14 mouse cellular contexts compared by ENCODE assay signal in the genomic region with DNA sequence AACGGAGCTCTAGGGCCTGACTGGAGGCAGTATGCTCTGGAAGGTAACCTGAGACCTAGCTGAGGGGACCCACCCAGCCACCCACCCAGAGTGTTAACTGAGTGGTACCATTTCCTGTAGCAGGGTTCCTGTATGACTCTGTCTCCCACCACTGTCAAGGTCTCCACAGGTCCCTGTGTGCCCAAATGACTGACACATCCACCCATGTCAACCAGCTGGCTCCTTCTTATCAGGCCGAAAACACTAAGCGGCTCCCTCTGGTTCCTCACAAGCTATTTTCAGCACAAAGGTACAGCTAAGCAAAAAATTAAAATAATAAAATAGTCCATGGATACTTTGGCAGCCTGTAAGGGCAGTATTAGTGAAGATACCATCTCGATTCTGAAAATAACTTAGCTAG. TPM values are rescaled to one million over a fixed set of nuclear protein-coding genes. Genes with fewer than 3 reads are reported as not detected.
A peak's percentile ranks its signal among the peaks of the same experiment; 100 is the strongest.
DNase-seq lines count a peak whose midpoint lies in the region; ATAC-seq and TF ChIP-seq lines count a peak whose summit lies in the region.
"Had no signal": no experiment of that assay in that cellular context is flagged by ENCODE, and none has a peak within 500 bp of the region (broad histone marks: within the 10 kb centered on the region; RNA-seq: fewer than 3 reads in every experiment).

No protein-coding gene starts in this region.

- no peak overlapping the region for H3K4me3 ChIP-seq in heart, embryonic 13.5 days
- H3K4me3 ChIP-seq in heart, embryonic 10.5 days, result no peak overlapping the region
- no peak overlapping the region for H3K4me3 ChIP-seq in lung, postnatal 0 days (ENCODE audit: low read depth, low read length)
- H3K4me3 ChIP-seq in hindbrain, postnatal 0 days (ENCODE audit: low read length), result no peak overlapping the region

- no peak overlapping the region for H3K9ac ChIP-seq in heart, embryonic 13.5 days
- no peak overlapping the region for H3K9ac ChIP-seq in lung, postnatal 0 days (replicated peaks; ENCODE audit: low read depth)
- H3K9ac ChIP-seq in hindbrain, postnatal 0 days (replicated peaks; ENCODE audit: low read length), result no peak overlapping the region

- peaks cover 24% of the 10 kb centered on the region for H3K4me1 ChIP-seq in heart, embryonic 13.5 days
- H3K4me1 ChIP-seq in heart, embryonic 10.5 days, result peaks cover 9% of the 10 kb centered on the region
- H3K4me1 ChIP-seq in lung, postnatal 0 days (ENCODE audit: insufficient read depth, low read depth, low read length), result 0 out of 2 replicates have a peak, but pooled peaks cover 6% of the 10 kb centered on the region
- no peaks in the 10 kb centered on the region for H3K4me1 ChIP-seq in hindbrain, postnatal 0 days (ENCODE audit: insufficient read depth, low read length)

- no peaks in the 10 kb centered on the region for H3K9me3 ChIP-seq in heart, embryonic 13.5 days
- no peaks in the 10 kb centered on the region for H3K9me3 ChIP-seq in heart, embryonic 10.5 days
- H3K9me3 ChIP-seq in lung, postnatal 0 days (ENCODE audit: low read length), result no peaks in the 10 kb centered on the region
- H3K9me3 ChIP-seq in hindbrain, postnatal 0 days (ENCODE audit: low read length), result no peaks in the 10 kb centered on the region

- H3K27ac ChIP-seq in heart, embryonic 13.5 days (replicated peaks), result peak overlapping the region; percentile 53
- no peak overlapping the region for H3K27ac ChIP-seq in heart, embryonic 10.5 days
- peak overlapping the region; percentile 64 for H3K27ac ChIP-seq in lung, postnatal 0 days (ENCODE audit: low read length)
- H3K27ac ChIP-seq in hindbrain, postnatal 0 days, result no peak overlapping the region

- WGBS in heart, embryonic 13.5 days, result 38% methylated on average over 4 of the region's 4 CpGs
- WGBS in heart, embryonic 10.5 days, result 55% methylated on average over 4 of the region's 4 CpGs
- WGBS in lung, postnatal 0 days, result 62% methylated on average over 4 of the region's 4 CpGs
- 86% methylated on average over 4 of the region's 4 CpGs for WGBS in hindbrain, postnatal 0 days

- no peak for DNase-seq in heart, embryonic 10.5 days (ENCODE audit: low spot score)
- DNase-seq in lung, postnatal 0 days (ENCODE audit: low spot score), result no peak
- DNase-seq in lung, postnatal 14 days, result no peak
- peak; percentile 52 for DNase-seq in liver
- no peak for DNase-seq in hindbrain, postnatal 0 days (ENCODE audit: low spot score)
- DNase-seq: cerebellum, postnatal 10 days; kidney, adult 8-10 months; left cerebral cortex, postnatal 4 days; midbrain, embryonic 14.5 days; right cerebral cortex, postnatal 14 days; thymus, adult 18-20 months had no signal

- no peak for TF ChIP-seq EP300 in lung, postnatal 0 days (IDR thresholded peaks at IDR 0.05)

- H3K36me3 ChIP-seq in heart, embryonic 13.5 days, result no peaks in the 10 kb centered on the region
- no peaks in the 10 kb centered on the region for H3K36me3 ChIP-seq in heart, embryonic 10.5 days
- H3K36me3 ChIP-seq in lung, postnatal 0 days (ENCODE audit: insufficient read depth, low read length), result no peaks in the 10 kb centered on the region
- H3K36me3 ChIP-seq in hindbrain, postnatal 0 days (ENCODE audit: insufficient read depth, low read length), result no peaks in the 10 kb centered on the region

- no peaks in the 10 kb centered on the region for H3K27me3 ChIP-seq in heart, embryonic 13.5 days (replicated peaks)
- H3K27me3 ChIP-seq in heart, embryonic 10.5 days (ENCODE audit: insufficient read depth, poor library complexity, severe bottlenecking), result no peaks in the 10 kb centered on the region
- no peaks in the 10 kb centered on the region for H3K27me3 ChIP-seq in lung, postnatal 0 days (replicated peaks; ENCODE audit: insufficient read depth, low read length)
- H3K27me3 ChIP-seq in hindbrain, postnatal 0 days (ENCODE audit: insufficient read depth, low read length), result no peaks in the 10 kb centered on the region

- no peak overlapping the region for H3K4me2 ChIP-seq in heart, embryonic 13.5 days
- no peak overlapping the region for H3K4me2 ChIP-seq in lung, postnatal 0 days (replicated peaks; ENCODE audit: low read depth, low read length)
- H3K4me2 ChIP-seq in hindbrain, postnatal 0 days (ENCODE audit: low read depth, low read length), result no peak overlapping the region

- no peak for TF ChIP-seq CTCF in lung, postnatal 0 days (IDR thresholded peaks at IDR 0.05)
- TF ChIP-seq CTCF in hindbrain, postnatal 0 days (IDR thresholded peaks at IDR 0.05; ENCODE audit: low read depth), result no peak

- no peak for ATAC-seq in heart, embryonic 13.5 days (ENCODE audit: extremely low read depth, insufficient number of reproducible peaks, low FRiP score, low TSS enrichment)
- ATAC-seq in lung, postnatal 0 days, result peak; percentile 13
- peak; percentile 61 for ATAC-seq in megakaryocyte-erythroid progenitor cell, adult 5-6 weeks (replicated peaks; ENCODE audit: low FRiP score, low TSS enrichment, poor library complexity, severe bottlenecking)
- no peak for ATAC-seq in activated CD4-positive, CD25-positive, alpha-beta regulatory T cell, adult 4 months
- ATAC-seq in hindbrain, postnatal 0 days, result no peak

RNA-seq across cellular contexts. Expression of gene Klf11, which starts 16.9 kb away (rescaled TPM):
- 16.8 and 17.5 TPM in 2 replicates for polyA plus RNA-seq in heart, embryonic 13.5 days (2015; fragmentation: Nextera tagmentation; extraction: Ambion mirVana)
- polyA plus RNA-seq in heart, embryonic 10.5 days (2016; fragmentation: Nextera tagmentation; extraction: Ambion mirVana), result 12.0 and 16.2 TPM in 2 replicates
- polyA plus RNA-seq in lung, postnatal 0 days (2015; fragmentation: Nextera tagmentation; extraction: Ambion mirVana), result 22.1 and 26.0 TPM in 2 replicates
- 10.9 and 16.6 TPM in 2 replicates for total RNA-seq in megakaryocyte-erythroid progenitor cell, adult 5-6 weeks (2014; fragmentation: Nextera tagmentation)
- total RNA-seq in megakaryocyte-erythroid progenitor cell, adult 5-6 weeks (2017), result 15.7 and 18.6 TPM in 2 replicates
- 1 to 10 TPM; 2.0 to 2.1 TPM for polyA plus RNA-seq in activated CD4-positive, CD25-positive, alpha-beta regulatory T cell, adult 4 months (2017; shearing (Covaris generic))
- total RNA-seq in hindbrain, postnatal 0 days (2014; rRNA removed), result 28.2 and 28.3 TPM in 2 replicates
- 18.0 and 20.4 TPM in 2 replicates for polyA plus RNA-seq in hindbrain, postnatal 0 days (2015; fragmentation: Nextera tagmentation; extraction: Ambion mirVana)

RNA-seq across cellular contexts. Expression of gene Cys1, which starts 47.4 kb away (rescaled TPM):
- polyA plus RNA-seq in heart, embryonic 13.5 days (2015; fragmentation: Nextera tagmentation; extraction: Ambion mirVana), result 0.56 and 1.2 TPM in 2 replicates
- polyA plus RNA-seq in heart, embryonic 10.5 days (2016; fragmentation: Nextera tagmentation; extraction: Ambion mirVana), result 0.28 and 0.34 TPM in 2 replicates
- 1.7 and 2.3 TPM in 2 replicates for polyA plus RNA-seq in lung, postnatal 0 days (2015; fragmentation: Nextera tagmentation; extraction: Ambion mirVana)
- total RNA-seq in megakaryocyte-erythroid progenitor cell, adult 5-6 weeks (2014; fragmentation: Nextera tagmentation), result not detected in 2 replicates
- total RNA-seq in megakaryocyte-erythroid progenitor cell, adult 5-6 weeks (2017), result not detected in 2 replicates
- under 1 TPM in 1 of 2 experiments, not detected in 1; 0.60 TPM for polyA plus RNA-seq in activated CD4-positive, CD25-positive, alpha-beta regulatory T cell, adult 4 months (2017; shearing (Covaris generic))
- 3.9 and 5.5 TPM in 2 replicates for total RNA-seq in hindbrain, postnatal 0 days (2014; rRNA removed)
- 1.4 and 1.7 TPM in 2 replicates for polyA plus RNA-seq in hindbrain, postnatal 0 days (2015; fragmentation: Nextera tagmentation; extraction: Ambion mirVana)

Comparison
In these comparisons a context has a peak if more than half of its experiments do, and no peak if none do; other contexts are left out.
1. H3K27ac ChIP-seq: peak in heart, embryonic 13.5 days (single experiment) and lung, postnatal 0 days (single experiment); none in heart, embryonic 10.5 days (single experiment) and hindbrain, postnatal 0 days (single experiment).
2. ATAC-seq: peak in lung, postnatal 0 days (single experiment) and megakaryocyte-erythroid progenitor cell, adult 5-6 weeks (single experiment); none in heart, embryonic 13.5 days (single experiment), activated CD4-positive, CD25-positive, alpha-beta regulatory T cell, adult 4 months (single experiment) and hindbrain, postnatal 0 days (single experiment).